Mouse (Mus musculus) CH12.LX (cell line): ENCODE data around the gene Erf. TPM values are rescaled to one million over a fixed set of nuclear protein-coding genes. Genes with fewer than 3 reads are reported as not detected.

Source experiments
- DNase-seq: peaks from one replicate; pipeline ENCODE4 v3.0.0-alpha.2; 2013; ENCODE audit errors: extremely low read depth
- H3K27ac ChIP-seq: 2 replicates; pipeline ENCODE4 v1.5.1; 2012; ENCODE audit warnings: low read depth, mild to moderate bottlenecking, control low read depth, moderate library complexity; ENCODE audit not compliant: insufficient read depth
- H3K27me3 ChIP-seq: replicated peaks from 2 replicates; pipeline ENCODE3; 2012; ENCODE audit warnings: inconsistent platforms
- H3K36me3 ChIP-seq, 2 experiments: replicated peaks in 1 of 2; 2 replicates each; pipeline versions ENCODE3 to v1.6.1; 2012; ENCODE audit warnings: inconsistent platforms in 1 of 2, low read length in 1 of 2, mild to moderate bottlenecking in 1 of 2, mixed read lengths in 1 of 2, moderate library complexity in 1 of 2; ENCODE audit not compliant: control insufficient read depth in 1 of 2, insufficient read depth in 1 of 2
- H3K4me1 ChIP-seq, 2 experiments: 2 replicates each; pipeline ENCODE4 v1.6.1; 2012; ENCODE audit warnings: inconsistent platforms in 1 of 2, moderate library complexity in 1 of 2; ENCODE audit not compliant: insufficient read depth in 2 of 2, control insufficient read depth in 1 of 2
- H3K4me2 ChIP-seq: 2 replicates; pipeline ENCODE4 v1.6.1; 2012; ENCODE audit warnings: low read depth, mild to moderate bottlenecking, control low read depth; ENCODE audit not compliant: poor library complexity, insufficient read depth, severe bottlenecking
- H3K4me3 ChIP-seq, 3 experiments: fragments of 150-350 bp in 1 of 3; sonication (generic) in 1 of 3; replicated peaks in 1 of 3; 2 replicates each; pipeline versions ENCODE3 to v1.5.1; 2011 to 2012; ENCODE audit warnings: low read depth in 2 of 3, low read length in 2 of 3, mild to moderate bottlenecking in 2 of 3, moderate library complexity in 2 of 3, control low read depth in 1 of 3, improper control_type of control experiment in 1 of 3, inconsistent platforms in 1 of 3, mixed read lengths in 1 of 3; ENCODE audit not compliant: poor library complexity in 1 of 3
- H3K79me2 ChIP-seq: replicated peaks from 2 replicates; pipeline ENCODE4 v1.6.1; 2012; ENCODE audit warnings: mild to moderate bottlenecking, moderate library complexity; ENCODE audit not compliant: control insufficient read depth, poor library complexity, insufficient read depth, severe bottlenecking; ENCODE audit errors: extremely low read depth
- H3K9ac ChIP-seq: 2 replicates; pipeline ENCODE4 v1.6.1; 2012; ENCODE audit warnings: low read depth, mild to moderate bottlenecking, control low read depth, moderate library complexity; ENCODE audit not compliant: insufficient read depth
- H3K9me3 ChIP-seq: replicated peaks from 2 replicates; pipeline ENCODE3; 2012; ENCODE audit warnings: low read length, inconsistent platforms, mixed read lengths
- CHD1 ChIP-seq: IDR thresholded peaks from 2 replicates; pipeline ENCODE4 v1.6.1; 2012; ENCODE audit warnings: low read depth, low read length, improper control_type of control experiment, inconsistent platforms
- CHD2 ChIP-seq: IDR thresholded peaks from 2 replicates; pipeline ENCODE4 v1.6.1; 2011; ENCODE audit warnings: low read length, improper control_type of control experiment
- CTCF ChIP-seq, 2 experiments: IDR thresholded peaks in 1 of 2; conservative IDR thresholded peaks in 1 of 2; 2 replicates each; pipeline ENCODE4 v1.5.1; 2011 to 2012; ENCODE audit warnings: low read depth in 2 of 2, low read length in 2 of 2, improper control_type of control experiment in 1 of 2, inconsistent platforms in 1 of 2, mild to moderate bottlenecking in 1 of 2, moderate library complexity in 1 of 2
- E2F4 ChIP-seq: IDR thresholded peaks from 2 replicates; pipeline ENCODE4 v1.6.1; 2011; ENCODE audit warnings: low read depth, low read length, improper control_type of control experiment; ENCODE audit not compliant: insufficient replicate concordance
- ELF1 ChIP-seq: IDR thresholded peaks from 2 replicates; pipeline ENCODE4 v1.6.1; 2014; ENCODE audit warnings: low read depth, mild to moderate bottlenecking, inconsistent platforms, low read length, improper control_type of control experiment
- ETS1 ChIP-seq: conservative IDR thresholded peaks from 2 replicates; pipeline ENCODE4 v1.6.1; 2012; ENCODE audit warnings: low read depth, mild to moderate bottlenecking, inconsistent platforms, low read length, improper control_type of control experiment, moderate library complexity
- GABPA ChIP-seq: IDR thresholded peaks from 2 replicates; pipeline ENCODE4 v1.6.1; 2012; ENCODE audit warnings: low read depth, low read length, improper control_type of control experiment, inconsistent platforms; ENCODE audit not compliant: insufficient replicate concordance
- IRF4 ChIP-seq: IDR thresholded peaks from 2 replicates; pipeline ENCODE4 v1.6.1; 2014; ENCODE audit warnings: low read depth, mild to moderate bottlenecking, inconsistent platforms, low read length, improper control_type of control experiment
- JUN ChIP-seq: IDR thresholded peaks from 2 replicates; pipeline ENCODE4 v1.6.1; 2011; ENCODE audit warnings: low read depth, mild to moderate bottlenecking, low read length, improper control_type of control experiment, moderate library complexity; ENCODE audit not compliant: insufficient read depth
- JUND ChIP-seq: conservative IDR thresholded peaks from 2 replicates; pipeline ENCODE4 v1.6.1; 2011; ENCODE audit warnings: low read depth, low read length, improper control_type of control experiment
- KAT2A ChIP-seq: IDR thresholded peaks from 2 replicates; pipeline ENCODE4 v1.6.1; 2012; ENCODE audit warnings: low read length, improper control_type of control experiment, inconsistent platforms; ENCODE audit not compliant: insufficient replicate concordance
- MAFK ChIP-seq: IDR thresholded peaks from 2 replicates; pipeline ENCODE4 v1.6.1; 2011; ENCODE audit warnings: low read length, improper control_type of control experiment; ENCODE audit not compliant: insufficient replicate concordance
- MAX ChIP-seq: IDR thresholded peaks from 2 replicates; pipeline ENCODE4 v1.6.1; 2011; ENCODE audit warnings: low read length, improper control_type of control experiment
- MEF2A ChIP-seq: IDR thresholded peaks from 2 replicates; pipeline ENCODE4 v1.6.1; 2014; ENCODE audit warnings: low read depth, mild to moderate bottlenecking, inconsistent platforms, low read length, improper control_type of control experiment, borderline replicate concordance
- MXI1 ChIP-seq: IDR thresholded peaks from 2 replicates; pipeline ENCODE4 v1.6.1; 2011; ENCODE audit warnings: mild to moderate bottlenecking, low read depth, low read length, improper control_type of control experiment
- MYC ChIP-seq: IDR thresholded peaks from 2 replicates; pipeline ENCODE4 v1.6.1; 2011; ENCODE audit warnings: low read depth, mild to moderate bottlenecking, improper control_type of control experiment, low read length
- NELFE ChIP-seq: IDR thresholded peaks from 2 replicates; pipeline ENCODE4 v1.6.1; 2011; ENCODE audit warnings: low read depth, low read length, improper control_type of control experiment
- NRF1 ChIP-seq: IDR thresholded peaks from 2 replicates; pipeline ENCODE4 v1.6.1; 2014; ENCODE audit warnings: low read depth, mild to moderate bottlenecking, inconsistent platforms, low read length, improper control_type of control experiment, moderate library complexity
- PAX5 ChIP-seq: IDR thresholded peaks from 2 replicates; pipeline ENCODE4 v1.6.1; 2012; ENCODE audit warnings: low read length, inconsistent platforms, mixed read lengths
- POLR2A ChIP-seq: IDR thresholded peaks from 2 replicates; pipeline ENCODE4 v1.6.1; 2011; ENCODE audit warnings: low read depth, mild to moderate bottlenecking, improper control_type of control experiment, low read length
- POLR2AphosphoS2 ChIP-seq: IDR thresholded peaks from 2 replicates; pipeline ENCODE4 v1.6.1; 2011; ENCODE audit warnings: low read depth, low read length, improper control_type of control experiment
- RCOR1 ChIP-seq: conservative IDR thresholded peaks from 2 replicates; pipeline ENCODE4 v1.6.1; 2012; ENCODE audit warnings: low read depth, mild to moderate bottlenecking, inconsistent platforms, low read length, improper control_type of control experiment
- SMC3 ChIP-seq: IDR thresholded peaks from 2 replicates; pipeline ENCODE4 v1.6.1; 2011; ENCODE audit warnings: low read depth, low read length, improper control_type of control experiment
- TBP ChIP-seq: conservative IDR thresholded peaks from 2 replicates; pipeline ENCODE4 v1.6.1; 2011; ENCODE audit warnings: low read depth, low read length, improper control_type of control experiment
- TCF12 ChIP-seq: IDR thresholded peaks from 2 replicates; pipeline ENCODE4 v1.6.1; 2014; ENCODE audit warnings: low read depth, mild to moderate bottlenecking, inconsistent platforms, low read length, improper control_type of control experiment
- USF1 ChIP-seq: IDR thresholded peaks from 2 replicates; pipeline ENCODE4 v1.6.1; 2014; ENCODE audit warnings: low read depth, mild to moderate bottlenecking, inconsistent platforms, low read length, improper control_type of control experiment
- USF2 ChIP-seq: conservative IDR thresholded peaks from 2 replicates; pipeline ENCODE4 v1.6.1; 2011; ENCODE audit warnings: low read depth, low read length, improper control_type of control experiment
- ZNF384 ChIP-seq: IDR thresholded peaks from 2 replicates; pipeline ENCODE4 v1.6.1; 2012; ENCODE audit warnings: low read depth, low read length, improper control_type of control experiment, inconsistent platforms
- dilution Hi-C: fragments of 300-500 bp; cut with MboI; formaldehyde crosslinking; loops from 2 replicates; pipeline ENCODE4 v1.14.3; 2020; ENCODE audit warnings: low sequenced_read_pairs; ENCODE audit not compliant: extremely low pct_unique_long_range_greater_than_20kb, extremely low pct_ligation_motif_present
- in situ Hi-C: fragments of 300-500 bp; cut with MboI; formaldehyde crosslinking; loops from 3 replicates; pipeline ENCODE4 v1.14.3; 2019; ENCODE audit warnings: low sequenced_read_pairs, low pct_ligation_motif_present, low pct_unique_long_range_greater_than_20kb, mixed read lengths
- polyA plus RNA-seq: library from polyadenylated mRNA; unstranded; fragments of >175 nt; gene quantifications from 2 replicates; pipeline ENCODE4 v1.2.1, GENCODE M21; 2012; ENCODE audit warnings: low read depth; ENCODE audit not compliant: insufficient read length
- total RNA-seq, 2 experiments: library from RNA; depleted of rRNA; stranded (reverse); fragments of 300-350 nt in 1 of 2; fragments of >200 nt in 1 of 2; gene quantifications; 2 replicates each; pipeline ENCODE4 v1.2.3; 2012 to 2014

The Erf gene
- total and polyA plus RNA-seq, 3 experiments: 6.1 to 15.4 (median 13.2) TPM

DNA sequence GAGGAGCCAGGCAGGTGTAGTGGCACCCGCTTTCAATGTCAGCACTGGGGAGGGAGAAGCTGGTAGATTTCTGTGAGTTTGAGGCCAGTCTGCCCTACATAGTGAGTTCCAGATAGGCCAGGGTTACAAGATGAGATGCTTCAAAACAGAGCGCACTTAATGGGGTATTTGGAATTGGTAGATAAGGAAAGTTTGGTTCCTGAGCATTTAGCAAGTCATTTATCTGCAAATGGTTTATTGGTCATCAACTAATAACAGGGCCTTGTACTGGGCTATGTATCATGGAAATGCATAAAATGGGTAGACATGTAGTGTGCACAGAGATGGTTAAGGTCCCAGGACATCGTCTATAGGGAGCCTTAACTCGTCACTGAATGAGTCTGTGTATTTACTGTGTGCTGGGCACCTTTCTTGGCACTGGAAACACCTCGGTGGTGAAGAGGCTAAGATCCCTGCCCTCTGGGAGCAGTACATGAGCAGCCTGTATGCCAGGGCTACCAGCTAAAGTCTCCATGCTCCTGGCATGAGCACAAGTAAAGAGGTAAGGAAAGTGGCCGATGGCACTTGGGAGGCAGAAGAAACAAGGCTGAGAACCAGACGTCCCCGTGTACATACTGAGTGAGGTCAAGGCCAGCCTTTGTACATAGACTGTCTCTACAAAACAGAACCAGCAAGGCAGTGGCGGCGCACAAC lies 28.1 kb downstream of the Erf start:
- H3K27me3 ChIP-seq: no peaks in the 10 kb centered on the region
- no peak for TF ChIP-seq CHD2
- no peak for TF ChIP-seq ZNF384
- TF ChIP-seq TBP: no peak
- no peak for TF ChIP-seq POLR2AphosphoS2
- no peak for TF ChIP-seq MYC
- no peak for TF ChIP-seq JUND
- no peak for TF ChIP-seq IRF4
- no peak for TF ChIP-seq TCF12
- no peak for TF ChIP-seq MEF2A
- no peak for TF ChIP-seq CHD1
- TF ChIP-seq PAX5: no peak
- TF ChIP-seq NRF1: no peak
- no peak for TF ChIP-seq ETS1
- no peak for TF ChIP-seq USF1
- no peak for TF ChIP-seq MXI1
- TF ChIP-seq GABPA: no peak
- no peak for TF ChIP-seq POLR2A
- no peak for TF ChIP-seq MAX
- peaks cover 5 to 38% of the 10 kb centered on the region in 2 experiments for H3K4me1 ChIP-seq
- in situ Hi-C loops (no loop called here), dilution Hi-C loops (no loop called here)
- H3K27ac ChIP-seq: no peak overlapping the region
- H3K4me3 ChIP-seq: no peak overlapping the region
- no peaks in the 10 kb centered on the region for H3K9me3 ChIP-seq
- DNase-seq: no peak
- peak overlapping the region; percentile 84 for H3K4me2 ChIP-seq
- H3K79me2 ChIP-seq: peaks cover 9% of the 10 kb centered on the region
- H3K9ac ChIP-seq: peak overlapping the region; percentile 39; the same call in 1 of the 2 replicates
- H3K36me3 ChIP-seq: peaks cover 37 to 53% of the 10 kb centered on the region in 2 experiments

- Histone ChIP-seq H3K79me2 (peaks cover 9% of the 10 kb centered on the region), H3K4me2 (peak within 1 kb of the TSS; percentile 87), H3K27me3 (no peaks in the 10 kb centered on the region), H3K27ac (peak within 1 kb of the TSS; percentile 27), H3K9ac (peak within 1 kb of the TSS; percentile 69), H3K4me1 (peaks cover 3 to 41% of the 10 kb centered on the region in 2 experiments; a peak in 3 of 4 replicates), H3K4me3 (peak within 1 kb of the TSS; percentile 72 to 76 (median 73)), H3K9me3 (no peaks in the 10 kb centered on the region), H3K36me3 (peaks cover 29 to 45% of the 10 kb centered on the region in 2 experiments)
- peak; percentile 96 for DNase-seq
- dilution Hi-C loops: no loop called here
- in situ Hi-C loops: no loop called here
- TF ChIP-seq CHD1 (no peak), ETS1 (no peak), POLR2AphosphoS2 (no peak; the same call in 1 of the 2 replicates), MAX (peak; percentile 78), KAT2A (no peak), MAFK (no peak), MEF2A (no peak), JUN (no peak), NELFE (peak; percentile 80), RCOR1 (no peak), USF1 (peak; percentile 84), POLR2A (peak; percentile 87), E2F4 (no peak), USF2 (peak; percentile 58), TBP (0 out of 2 replicates have a peak, but pooled peaks have one; percentile 27), MYC (no peak), PAX5 (no peak), CHD2 (peak; percentile 74), MXI1 (peak; percentile 87), ELF1 (peak; percentile 65), SMC3 (peak; percentile 13; the same call in 1 of the 2 replicates), NRF1 (peak; percentile 97), GABPA (no peak), CTCF (conservative IDR thresholded peaks at IDR 0.05 in 1 of 2, IDR thresholded peaks at IDR 0.05 in 1 of 2; ENCODE audit: low read depth in 2 of 2, low read length in 2 of 2) (peak in 1 of 2 experiments; percentile 25; a peak in 2 of 4 replicates)
Observed at GRCm38 (mm10) chr7:25221102-25221883, 29.3 kb downstream of the Erf start, which contains the start of gene Zfp526. TSS of gene Zfp526 (plus strand) at chr7:25221425.
